ENCODE assay signal across 19 mouse cellular contexts in the genomic region with DNA sequence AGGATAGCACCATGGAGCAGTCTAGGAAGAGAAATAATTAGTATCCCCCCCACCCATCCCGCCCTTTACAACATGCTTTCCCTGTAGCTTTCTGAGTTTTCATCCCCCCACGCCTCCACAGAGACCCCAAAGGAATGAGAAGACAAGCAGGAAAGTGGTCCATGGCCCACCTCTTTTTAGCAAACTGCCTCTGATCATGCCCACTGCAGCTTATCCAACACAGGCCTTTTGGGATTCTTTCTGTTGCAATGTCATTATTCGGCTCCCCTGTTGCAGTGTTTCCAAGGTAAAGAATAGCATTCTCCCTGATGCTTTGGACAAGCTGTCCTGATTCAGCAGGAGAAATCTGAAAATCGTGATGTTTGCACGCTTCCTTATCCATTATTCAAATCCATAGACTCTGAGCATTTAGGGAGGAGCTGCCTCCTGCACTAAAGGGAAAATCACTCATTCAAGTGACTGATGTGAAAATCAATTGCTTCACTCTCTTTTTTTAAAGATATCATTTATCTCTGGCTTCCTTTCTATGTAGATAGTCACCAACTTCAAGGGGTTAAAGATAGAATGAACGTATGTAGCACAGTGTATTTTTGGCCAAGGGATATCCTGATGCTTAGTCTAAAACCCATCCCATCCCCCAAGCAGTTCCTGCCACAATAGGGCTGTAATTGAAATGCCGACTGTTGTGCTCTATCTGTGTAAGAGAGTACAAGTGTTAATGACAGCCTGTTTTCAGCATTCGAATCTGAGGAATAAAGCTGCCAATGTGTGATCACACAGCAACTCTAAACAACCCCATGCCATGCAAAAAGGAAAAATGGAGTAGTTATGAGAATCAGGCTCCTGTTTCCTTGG.
DNase-seq lines count a peak whose midpoint lies in the region; ATAC-seq lines count a peak whose summit lies in the region.
"Had no signal": no experiment of that assay in that cellular context is flagged by ENCODE, and none has a peak within 500 bp of the region (broad histone marks: within the 10 kb centered on the region; RNA-seq: fewer than 3 reads in every experiment).

No protein-coding gene starts in this region.

- no peaks in the 10 kb centered on the region for H3K27me3 ChIP-seq in midbrain, embryonic 11.5 days (ENCODE audit: control insufficient read depth, insufficient read depth, low read length)
- no peaks in the 10 kb centered on the region for H3K27me3 ChIP-seq in midbrain, embryonic 10.5 days (ENCODE audit: low read depth, poor library complexity, severe bottlenecking)
- no peaks in the 10 kb centered on the region for H3K27me3 ChIP-seq in forebrain, embryonic 14.5 days (replicated peaks; ENCODE audit: control insufficient read depth, insufficient read depth, low read length)
- H3K27me3 ChIP-seq in hindbrain, embryonic 13.5 days: no peaks in the 10 kb centered on the region
- H3K27me3 ChIP-seq in midbrain, embryonic 15.5 days (replicated peaks): no peaks in the 10 kb centered on the region
- H3K27me3 ChIP-seq in liver, embryonic 11.5 days (replicated peaks; ENCODE audit: control insufficient read depth, insufficient read depth, low read length): no peaks in the 10 kb centered on the region
- H3K27me3 ChIP-seq in kidney, embryonic 14.5 days (ENCODE audit: control insufficient read depth, insufficient read depth, low read length): no peaks in the 10 kb centered on the region
- H3K27me3 ChIP-seq: limb, embryonic 12.5 days; liver, embryonic 13.5 days; neural tube, embryonic 13.5 days had no signal

- no peak overlapping the region for H3K9ac ChIP-seq in midbrain, embryonic 11.5 days (ENCODE audit: low read length)
- H3K9ac ChIP-seq in forebrain, embryonic 14.5 days (ENCODE audit: low read length): no peak overlapping the region
- no peak overlapping the region for H3K9ac ChIP-seq in hindbrain, embryonic 13.5 days
- no peak overlapping the region for H3K9ac ChIP-seq in midbrain, embryonic 15.5 days
- no peak overlapping the region for H3K9ac ChIP-seq in liver, embryonic 11.5 days (ENCODE audit: low read depth, low read length)
- no peak overlapping the region for H3K9ac ChIP-seq in kidney, embryonic 14.5 days (ENCODE audit: low read depth, low read length)
- H3K9ac ChIP-seq: limb, embryonic 12.5 days; liver, embryonic 13.5 days; neural tube, embryonic 13.5 days had no signal

- ATAC-seq in midbrain, embryonic 11.5 days (ENCODE audit: low FRiP score): peak; percentile 69; the same call in 1 of the 2 replicates
- ATAC-seq in forebrain, embryonic 14.5 days: peak; percentile 79
- ATAC-seq in hindbrain, embryonic 13.5 days (ENCODE audit: low FRiP score): peak; percentile 68; the same call in 1 of the 2 replicates
- ATAC-seq in midbrain, embryonic 15.5 days (replicated peaks): peak; percentile 89
- no peak for ATAC-seq in liver, embryonic 11.5 days (replicated peaks; ENCODE audit: low FRiP score)
- no peak for ATAC-seq in kidney, embryonic 14.5 days (ENCODE audit: low FRiP score, low TSS enrichment)

- no peak overlapping the region for H3K4me2 ChIP-seq in midbrain, embryonic 11.5 days
- no peak overlapping the region for H3K4me2 ChIP-seq in forebrain, embryonic 14.5 days (ENCODE audit: low read length)
- H3K4me2 ChIP-seq in hindbrain, embryonic 13.5 days: no peak overlapping the region
- no peak overlapping the region for H3K4me2 ChIP-seq in midbrain, embryonic 15.5 days
- no peak overlapping the region for H3K4me2 ChIP-seq in liver, embryonic 11.5 days
- H3K4me2 ChIP-seq in kidney, embryonic 14.5 days (replicated peaks; ENCODE audit: low read depth, low read length): no peak overlapping the region
- H3K4me2 ChIP-seq: limb, embryonic 12.5 days; liver, embryonic 13.5 days; neural tube, embryonic 13.5 days had no signal

- no peaks in the 10 kb centered on the region for H3K36me3 ChIP-seq in midbrain, embryonic 11.5 days (ENCODE audit: control insufficient read depth, insufficient read depth, low read length)
- H3K36me3 ChIP-seq in midbrain, embryonic 10.5 days: no peaks in the 10 kb centered on the region
- no peaks in the 10 kb centered on the region for H3K36me3 ChIP-seq in forebrain, embryonic 14.5 days (ENCODE audit: control insufficient read depth, insufficient read depth, low read length)
- no peaks in the 10 kb centered on the region for H3K36me3 ChIP-seq in hindbrain, embryonic 13.5 days
- no peaks in the 10 kb centered on the region for H3K36me3 ChIP-seq in midbrain, embryonic 15.5 days (replicated peaks)
- H3K36me3 ChIP-seq in liver, embryonic 11.5 days (ENCODE audit: control insufficient read depth, insufficient read depth, low read length): no peaks in the 10 kb centered on the region
- H3K36me3 ChIP-seq in kidney, embryonic 14.5 days (ENCODE audit: control insufficient read depth, insufficient read depth, low read length): no peaks in the 10 kb centered on the region
- H3K36me3 ChIP-seq: embryonic facial prominence, embryonic 10.5 days; limb, embryonic 12.5 days; liver, embryonic 13.5 days; neural tube, embryonic 13.5 days had no signal

- DNase-seq in midbrain, embryonic 11.5 days (ENCODE audit: low spot score, missing footprints): no peak
- no peak for DNase-seq in midbrain, embryonic 10.5 days (ENCODE audit: low spot score)
- DNase-seq in forebrain, embryonic 14.5 days (ENCODE audit: low spot score): peak; percentile 67
- DNase-seq in liver, embryonic 11.5 days (ENCODE audit: low spot score): no peak
- no peak for DNase-seq in c-Kit-positive CD71-positive TER-119-positive erythroid progenitor cells, embryonic 14.5 days (ENCODE audit: low spot score)
- DNase-seq: gastrocnemius, postnatal 36 days; heart, adult 2 months; kidney, adult 11 months; liver, embryonic 13.5 days; lung, adult 2 months; lung, postnatal 14 days; right cerebral cortex, postnatal 4 days; thymus, postnatal 25 days had no signal

- WGBS in midbrain, embryonic 11.5 days: 47% methylated on average over 8 of the region's 8 CpGs
- 66% methylated on average over 8 of the region's 8 CpGs for WGBS in midbrain, embryonic 10.5 days
- WGBS in forebrain, embryonic 14.5 days: 43% methylated on average over 8 of the region's 8 CpGs
- WGBS in hindbrain, embryonic 13.5 days: 44% methylated on average over 8 of the region's 8 CpGs
- 24% methylated on average over 8 of the region's 8 CpGs for WGBS in midbrain, embryonic 15.5 days
- WGBS in liver, embryonic 11.5 days: 67% methylated on average over 8 of the region's 8 CpGs
- WGBS in kidney, embryonic 14.5 days: 78% methylated on average over 8 of the region's 8 CpGs

- H3K4me1 ChIP-seq in midbrain, embryonic 11.5 days (ENCODE audit: control insufficient read depth, insufficient read depth, low read length): peaks cover 5% of the 10 kb centered on the region; the same call in 1 of the 2 replicates
- H3K4me1 ChIP-seq in midbrain, embryonic 10.5 days: peaks cover 18% of the 10 kb centered on the region
- peaks cover 8% of the 10 kb centered on the region for H3K4me1 ChIP-seq in forebrain, embryonic 14.5 days (ENCODE audit: control insufficient read depth, insufficient read depth, low read length)
- H3K4me1 ChIP-seq in hindbrain, embryonic 13.5 days (replicated peaks): peaks cover 7% of the 10 kb centered on the region; the same call in 1 of the 2 replicates
- H3K4me1 ChIP-seq in midbrain, embryonic 15.5 days: peaks cover 10% of the 10 kb centered on the region
- H3K4me1 ChIP-seq in liver, embryonic 11.5 days (replicated peaks; ENCODE audit: control insufficient read depth, insufficient read depth, low read length): no peaks in the 10 kb centered on the region
- no peaks in the 10 kb centered on the region for H3K4me1 ChIP-seq in kidney, embryonic 14.5 days (ENCODE audit: control insufficient read depth, insufficient read depth, low read length)
- H3K4me1 ChIP-seq: limb, embryonic 12.5 days; liver, embryonic 13.5 days had no signal

- no peak overlapping the region for H3K27ac ChIP-seq in midbrain, embryonic 11.5 days (ENCODE audit: low read depth, low read length)
- H3K27ac ChIP-seq in midbrain, embryonic 10.5 days (replicated peaks): no peak overlapping the region
- H3K27ac ChIP-seq in forebrain, embryonic 14.5 days (ENCODE audit: low read depth, low read length): no peak overlapping the region
- no peak overlapping the region for H3K27ac ChIP-seq in hindbrain, embryonic 13.5 days
- peak overlapping the region; percentile 42; the same call in 1 of the 2 replicates for H3K27ac ChIP-seq in midbrain, embryonic 15.5 days
- no peak overlapping the region for H3K27ac ChIP-seq in liver, embryonic 11.5 days (ENCODE audit: low read depth, low read length)
- no peak overlapping the region for H3K27ac ChIP-seq in kidney, embryonic 14.5 days (ENCODE audit: low read depth, low read length)
- H3K27ac ChIP-seq: embryonic facial prominence, embryonic 10.5 days; heart, adult 2 months; limb, embryonic 12.5 days; liver, embryonic 13.5 days; neural tube, embryonic 13.5 days had no signal

- no peak overlapping the region for H3K4me3 ChIP-seq in midbrain, embryonic 11.5 days (ENCODE audit: low read depth, low read length)
- no peak overlapping the region for H3K4me3 ChIP-seq in midbrain, embryonic 10.5 days
- no peak overlapping the region for H3K4me3 ChIP-seq in forebrain, embryonic 14.5 days (ENCODE audit: low read depth, low read length)
- H3K4me3 ChIP-seq in hindbrain, embryonic 13.5 days: no peak overlapping the region
- no peak overlapping the region for H3K4me3 ChIP-seq in midbrain, embryonic 15.5 days
- H3K4me3 ChIP-seq in liver, embryonic 11.5 days (ENCODE audit: low read depth, low read length): no peak overlapping the region
- no peak overlapping the region for H3K4me3 ChIP-seq in kidney, embryonic 14.5 days (ENCODE audit: low read length)
- H3K4me3 ChIP-seq: embryonic facial prominence, embryonic 10.5 days; heart, adult 2 months; limb, embryonic 12.5 days; liver, embryonic 13.5 days; neural tube, embryonic 13.5 days had no signal

- no peaks in the 10 kb centered on the region for H3K9me3 ChIP-seq in midbrain, embryonic 11.5 days (ENCODE audit: control insufficient read depth, low read length)
- no peaks in the 10 kb centered on the region for H3K9me3 ChIP-seq in midbrain, embryonic 10.5 days (replicated peaks)
- H3K9me3 ChIP-seq in forebrain, embryonic 14.5 days (replicated peaks; ENCODE audit: control insufficient read depth, low read length): no peaks in the 10 kb centered on the region
- H3K9me3 ChIP-seq in hindbrain, embryonic 13.5 days: no peaks in the 10 kb centered on the region
- H3K9me3 ChIP-seq in midbrain, embryonic 15.5 days: no peaks in the 10 kb centered on the region
- no peaks in the 10 kb centered on the region for H3K9me3 ChIP-seq in liver, embryonic 11.5 days (ENCODE audit: control insufficient read depth, low read length)
- no peaks in the 10 kb centered on the region for H3K9me3 ChIP-seq in kidney, embryonic 14.5 days (ENCODE audit: control insufficient read depth, low read length)
- H3K9me3 ChIP-seq: embryonic facial prominence, embryonic 10.5 days; limb, embryonic 12.5 days; neural tube, embryonic 13.5 days had no signal

Comparison
In these comparisons a context has a peak if more than half of its experiments do, and no peak if none do; other contexts are left out.
1. ATAC-seq: peak in midbrain, embryonic 11.5 days (single experiment), forebrain, embryonic 14.5 days (single experiment), hindbrain, embryonic 13.5 days (single experiment) and midbrain, embryonic 15.5 days (single experiment); none in liver, embryonic 11.5 days (single experiment) and kidney, embryonic 14.5 days (single experiment).